26 mouse cellular contexts compared by ENCODE assay signal in the genomic region with DNA sequence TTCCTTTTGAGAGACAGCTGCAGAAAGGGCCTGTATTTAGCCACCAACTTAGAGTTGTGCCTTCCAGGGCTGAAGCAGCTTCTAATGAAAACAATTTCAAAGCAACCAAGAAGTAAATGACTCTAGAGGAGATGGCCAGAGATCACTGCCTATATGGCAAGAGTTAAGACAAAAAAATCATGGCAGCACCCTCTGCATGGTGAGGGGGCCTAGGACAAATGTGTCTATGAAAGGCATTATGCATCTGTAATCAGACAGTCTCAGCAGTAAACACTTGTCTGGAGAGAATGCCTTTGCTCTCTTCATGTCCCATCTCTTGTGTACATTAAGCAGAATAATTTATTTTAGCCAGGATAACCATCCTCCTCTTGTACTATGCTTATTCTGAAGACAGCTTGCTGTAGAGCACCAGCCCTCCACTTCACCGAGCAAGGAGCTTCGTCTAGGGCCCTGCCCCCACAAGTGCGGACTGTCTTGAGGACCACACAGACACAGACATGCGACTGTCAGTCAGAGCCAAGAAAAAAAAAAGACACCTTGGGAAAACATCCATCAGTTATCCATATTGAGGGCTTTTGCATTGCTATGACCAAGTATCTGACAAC.
DNase-seq lines count a peak whose midpoint lies in the region; ATAC-seq and TF ChIP-seq lines count a peak whose summit lies in the region.
"Had no signal": no experiment of that assay in that cellular context is flagged by ENCODE, and none has a peak within 500 bp of the region (broad histone marks: within the 10 kb centered on the region; RNA-seq: fewer than 3 reads in every experiment).

No protein-coding gene starts in this region.

- H3K27ac ChIP-seq in intestine, embryonic 14.5 days (ENCODE audit: low read depth): peak overlapping the region; percentile 60; the same call in 1 of the 2 replicates
- H3K27ac ChIP-seq in intestine, postnatal 0 days (ENCODE audit: low read depth, low read length): no peak overlapping the region
- H3K27ac ChIP-seq in lung, embryonic 16.5 days (ENCODE audit: low read length): peak overlapping the region; percentile 30
- H3K27ac ChIP-seq in testis, adult 2 months (ENCODE audit: control insufficient read depth, insufficient read depth, low read depth, low read length): no peak overlapping the region
- peak overlapping the region; percentile 22; the same call in 1 of the 2 replicates for H3K27ac ChIP-seq in stomach, embryonic 16.5 days (ENCODE audit: low read length)
- H3K27ac ChIP-seq in midbrain, embryonic 14.5 days (replicated peaks; ENCODE audit: low read depth, low read length): no peak overlapping the region
- H3K27ac ChIP-seq: embryonic facial prominence, embryonic 12.5 days; embryonic facial prominence, embryonic 15.5 days; forebrain, embryonic 12.5 days; forebrain, embryonic 15.5 days; heart, adult 2 months; hindbrain, embryonic 12.5 days; hindbrain, embryonic 15.5 days had no signal

- H3K4me2 ChIP-seq in intestine, embryonic 14.5 days (ENCODE audit: low read length): peak overlapping the region; percentile 20; the same call in 1 of the 2 replicates
- H3K4me2 ChIP-seq in intestine, postnatal 0 days (replicated peaks; ENCODE audit: low read depth): no peak overlapping the region
- no peak overlapping the region for H3K4me2 ChIP-seq in lung, embryonic 16.5 days (ENCODE audit: low read depth, low read length)
- H3K4me2 ChIP-seq in stomach, embryonic 16.5 days (ENCODE audit: low read depth, low read length): no peak overlapping the region
- H3K4me2 ChIP-seq in midbrain, embryonic 14.5 days (ENCODE audit: low read length): no peak overlapping the region
- H3K4me2 ChIP-seq: embryonic facial prominence, embryonic 12.5 days; embryonic facial prominence, embryonic 15.5 days; forebrain, embryonic 12.5 days; forebrain, embryonic 15.5 days; heart, embryonic 11.5 days; hindbrain, embryonic 12.5 days; hindbrain, embryonic 15.5 days had no signal

- no peaks in the 10 kb centered on the region for H3K36me3 ChIP-seq in intestine, embryonic 14.5 days (ENCODE audit: control insufficient read depth, insufficient read depth, low read length)
- no peaks in the 10 kb centered on the region for H3K36me3 ChIP-seq in intestine, postnatal 0 days (ENCODE audit: control insufficient read depth, insufficient read depth)
- H3K36me3 ChIP-seq in lung, embryonic 16.5 days (ENCODE audit: control insufficient read depth, insufficient read depth, low read length): no peaks in the 10 kb centered on the region
- H3K36me3 ChIP-seq in testis, adult 2 months (ENCODE audit: control insufficient read depth, insufficient read depth, low read length): no peaks in the 10 kb centered on the region
- no peaks in the 10 kb centered on the region for H3K36me3 ChIP-seq in stomach, embryonic 16.5 days (ENCODE audit: control insufficient read depth, insufficient read depth, low read length)
- no peaks in the 10 kb centered on the region for H3K36me3 ChIP-seq in midbrain, embryonic 14.5 days (ENCODE audit: control insufficient read depth, insufficient read depth, low read length)
- H3K36me3 ChIP-seq: embryonic facial prominence, embryonic 12.5 days; embryonic facial prominence, embryonic 15.5 days; forebrain, embryonic 12.5 days; forebrain, embryonic 15.5 days; G1E; hindbrain, embryonic 12.5 days; hindbrain, embryonic 15.5 days had no signal

- TF ChIP-seq CTCF in intestine, postnatal 0 days (IDR thresholded peaks at IDR 0.05; ENCODE audit: low read depth): no peak
- TF ChIP-seq CTCF in testis, adult 2 months (IDR thresholded peaks at IDR 0.05; ENCODE audit: control insufficient read depth, insufficient read depth, insufficient replicate concordance, low read depth, low read length): no peak

- H3K27me3 ChIP-seq in intestine, embryonic 14.5 days (replicated peaks; ENCODE audit: control insufficient read depth, insufficient read depth, low read length): no peaks in the 10 kb centered on the region
- H3K27me3 ChIP-seq in intestine, postnatal 0 days (replicated peaks; ENCODE audit: control insufficient read depth, insufficient read depth, low read length): no peaks in the 10 kb centered on the region
- no peaks in the 10 kb centered on the region for H3K27me3 ChIP-seq in lung, embryonic 16.5 days (ENCODE audit: control insufficient read depth, insufficient read depth, low read depth, low read length)
- no peaks in the 10 kb centered on the region for H3K27me3 ChIP-seq in testis, adult 2 months (ENCODE audit: control insufficient read depth, insufficient read depth, low read length)
- no peaks in the 10 kb centered on the region for H3K27me3 ChIP-seq in stomach, embryonic 16.5 days (ENCODE audit: control insufficient read depth, insufficient read depth, low read length)
- H3K27me3 ChIP-seq in midbrain, embryonic 14.5 days (ENCODE audit: control insufficient read depth, insufficient read depth, low read length): no peaks in the 10 kb centered on the region
- H3K27me3 ChIP-seq: CH12.LX; embryonic facial prominence, embryonic 12.5 days; embryonic facial prominence, embryonic 15.5 days; forebrain, embryonic 12.5 days; forebrain, embryonic 15.5 days; hindbrain, embryonic 12.5 days; hindbrain, embryonic 15.5 days; Patski had no signal

- H3K4me3 ChIP-seq in intestine, embryonic 14.5 days (ENCODE audit: low read depth, low read length): no peak overlapping the region
- H3K4me3 ChIP-seq in intestine, postnatal 0 days (ENCODE audit: low read depth, low read length): no peak overlapping the region
- H3K4me3 ChIP-seq in lung, embryonic 16.5 days (ENCODE audit: low read length): no peak overlapping the region
- peak overlapping the region; percentile 58 for H3K4me3 ChIP-seq in testis, adult 2 months (ENCODE audit: control insufficient read depth, low read depth, low read length)
- no peak overlapping the region for H3K4me3 ChIP-seq in stomach, embryonic 16.5 days (replicated peaks; ENCODE audit: low read length)
- no peak overlapping the region for H3K4me3 ChIP-seq in midbrain, embryonic 14.5 days (replicated peaks; ENCODE audit: low read depth, low read length)
- H3K4me3 ChIP-seq: embryonic facial prominence, embryonic 12.5 days; embryonic facial prominence, embryonic 15.5 days; forebrain, embryonic 12.5 days; forebrain, embryonic 15.5 days; heart, adult 2 months; hindbrain, embryonic 12.5 days; hindbrain, embryonic 15.5 days had no signal

- DNase-seq in intestine, embryonic 14.5 days (ENCODE audit: low spot score): no peak
- no peak for DNase-seq in lung, postnatal 10 days
- no peak for DNase-seq in testis, postnatal 10 days (ENCODE audit: low spot score)
- DNase-seq in midbrain, embryonic 14.5 days: no peak
- DNase-seq: adrenal gland, postnatal 10 days; adrenal gland, postnatal 36 days; B cell, adult 2 months; cerebellum, adult 18-20 months; cerebellum, adult 9-10 months; cerebellum, postnatal 14 days; gastrocnemius, postnatal 25 days; heart, adult 2 months had no signal

- no peak for TF ChIP-seq POLR2A in testis, adult 2 months (IDR thresholded peaks at IDR 0.05; ENCODE audit: control insufficient read depth, low read depth, low read length)

- WGBS in intestine, embryonic 14.5 days: 62% methylated on average over 4 of the region's 4 CpGs
- 78% methylated on average over 4 of the region's 4 CpGs for WGBS in intestine, postnatal 0 days
- WGBS in lung, embryonic 16.5 days: 58% methylated on average over 4 of the region's 4 CpGs
- 62% methylated on average over 4 of the region's 4 CpGs for WGBS in stomach, embryonic 16.5 days
- 89% methylated on average over 4 of the region's 4 CpGs for WGBS in midbrain, embryonic 14.5 days

- H3K9me3 ChIP-seq in intestine, embryonic 14.5 days (ENCODE audit: control insufficient read depth, low read length): no peaks in the 10 kb centered on the region
- H3K9me3 ChIP-seq in intestine, postnatal 0 days (ENCODE audit: control insufficient read depth): no peaks in the 10 kb centered on the region
- no peaks in the 10 kb centered on the region for H3K9me3 ChIP-seq in lung, embryonic 16.5 days (ENCODE audit: control insufficient read depth, low read length)
- H3K9me3 ChIP-seq in stomach, embryonic 16.5 days (replicated peaks; ENCODE audit: control insufficient read depth, low read length): no peaks in the 10 kb centered on the region
- H3K9me3 ChIP-seq in midbrain, embryonic 14.5 days (ENCODE audit: control insufficient read depth, low read length): no peaks in the 10 kb centered on the region
- H3K9me3 ChIP-seq: embryonic facial prominence, embryonic 12.5 days; embryonic facial prominence, embryonic 15.5 days; forebrain, embryonic 12.5 days; forebrain, embryonic 15.5 days; G1E; hindbrain, embryonic 12.5 days; hindbrain, embryonic 15.5 days had no signal

- H3K9ac ChIP-seq in intestine, embryonic 14.5 days (ENCODE audit: low read length): no peak overlapping the region
- no peak overlapping the region for H3K9ac ChIP-seq in intestine, postnatal 0 days (ENCODE audit: low read depth, low read length)
- no peak overlapping the region for H3K9ac ChIP-seq in lung, embryonic 16.5 days (ENCODE audit: low read length)
- no peak overlapping the region for H3K9ac ChIP-seq in stomach, embryonic 16.5 days (ENCODE audit: low read length)
- no peak overlapping the region for H3K9ac ChIP-seq in midbrain, embryonic 14.5 days (replicated peaks; ENCODE audit: low read length)
- H3K9ac ChIP-seq: embryonic facial prominence, embryonic 12.5 days; embryonic facial prominence, embryonic 15.5 days; forebrain, embryonic 12.5 days; forebrain, embryonic 15.5 days; hindbrain, embryonic 12.5 days; hindbrain, embryonic 15.5 days had no signal

- H3K4me1 ChIP-seq in intestine, embryonic 14.5 days (replicated peaks; ENCODE audit: control insufficient read depth, insufficient read depth, low read length): peaks cover 42% of the 10 kb centered on the region
- H3K4me1 ChIP-seq in intestine, postnatal 0 days (replicated peaks; ENCODE audit: control insufficient read depth, insufficient read depth, low read length): 0 out of 2 replicates have a peak, but pooled peaks cover 4% of the 10 kb centered on the region
- peaks cover 14% of the 10 kb centered on the region for H3K4me1 ChIP-seq in lung, embryonic 16.5 days (replicated peaks; ENCODE audit: control insufficient read depth, insufficient read depth, low read length)
- H3K4me1 ChIP-seq in testis, adult 2 months (ENCODE audit: control insufficient read depth, insufficient read depth, low read length): no peaks in the 10 kb centered on the region
- H3K4me1 ChIP-seq in stomach, embryonic 16.5 days (ENCODE audit: control insufficient read depth, insufficient read depth, low read length): peaks cover 30% of the 10 kb centered on the region
- peaks cover 9% of the 10 kb centered on the region; the same call in 1 of the 2 replicates for H3K4me1 ChIP-seq in midbrain, embryonic 14.5 days (ENCODE audit: control insufficient read depth, insufficient read depth, low read length)

- no peak for ATAC-seq in intestine, embryonic 14.5 days (replicated peaks; ENCODE audit: low FRiP score, low TSS enrichment, low read depth)
- no peak for ATAC-seq in intestine, postnatal 0 days
- ATAC-seq in lung, embryonic 16.5 days (ENCODE audit: low read depth): peak; percentile 79
- no peak for ATAC-seq in stomach, embryonic 16.5 days (ENCODE audit: insufficient read depth, low FRiP score)
- no peak for ATAC-seq in midbrain, embryonic 14.5 days (ENCODE audit: low FRiP score, low TSS enrichment)
- ATAC-seq: forebrain, embryonic 15.5 days; Patski had no signal

Comparison
In these comparisons a context has a peak if more than half of its experiments do, and no peak if none do; other contexts are left out.
1. H3K27ac ChIP-seq: peak in intestine, embryonic 14.5 days (single experiment), lung, embryonic 16.5 days (single experiment) and stomach, embryonic 16.5 days (single experiment); none in intestine, postnatal 0 days (single experiment), testis, adult 2 months (single experiment) and midbrain, embryonic 14.5 days (single experiment).